Mouse (Mus musculus): Measurements from ENCODE around the gene Maats1.

Gene Maats1

DNA sequence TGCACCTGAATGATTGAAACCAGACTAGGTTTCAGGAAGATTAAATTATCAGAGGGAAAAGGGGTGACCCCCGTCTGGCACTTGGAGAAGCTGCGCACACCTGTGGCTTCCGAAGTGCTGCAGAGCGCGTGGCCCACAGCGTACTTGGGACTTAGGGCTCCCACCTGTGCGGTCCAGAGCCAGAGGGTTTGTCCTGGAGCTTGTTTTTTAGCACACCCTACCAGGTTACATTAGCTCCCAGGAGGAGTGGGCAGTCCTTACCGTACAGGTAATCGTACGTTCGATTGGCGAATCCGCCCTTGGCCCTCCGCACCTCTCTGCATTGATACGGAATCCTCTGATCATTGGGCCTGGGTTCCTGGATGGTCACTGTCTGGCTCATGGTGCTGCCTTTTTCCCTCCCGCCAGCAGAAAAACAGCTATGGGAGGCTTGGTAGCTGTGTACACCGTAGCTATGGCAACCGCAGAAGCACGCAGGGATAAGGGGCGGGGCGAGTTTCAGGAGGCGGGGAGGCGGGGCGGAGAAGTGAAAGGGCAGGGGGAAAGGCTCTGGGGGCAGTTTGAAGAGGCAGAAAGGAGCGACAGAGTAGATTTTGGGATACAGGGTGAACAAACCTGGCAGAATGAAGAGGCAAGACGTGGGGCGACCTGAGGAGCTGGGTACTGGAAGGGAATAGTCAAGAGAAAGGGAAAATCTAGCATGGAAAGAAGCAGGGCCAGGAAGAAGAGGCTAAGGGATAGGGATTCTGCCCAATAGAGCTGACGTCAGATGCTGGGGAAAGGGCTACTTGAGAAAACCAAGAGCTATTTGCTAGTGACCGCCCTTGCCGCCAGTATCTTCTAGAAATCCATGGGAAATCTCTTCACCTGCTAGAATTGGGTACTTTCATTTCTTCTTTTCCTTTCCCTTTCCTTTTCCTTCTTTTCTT lies at the start of gene Maats1:
Gene Maats1, minus strand, starts transcription at position 748 of the 929 bp plus-strand sequence.
- DNase-seq (ENCODE audit: low spot score), result peak; percentile 92

DNA sequence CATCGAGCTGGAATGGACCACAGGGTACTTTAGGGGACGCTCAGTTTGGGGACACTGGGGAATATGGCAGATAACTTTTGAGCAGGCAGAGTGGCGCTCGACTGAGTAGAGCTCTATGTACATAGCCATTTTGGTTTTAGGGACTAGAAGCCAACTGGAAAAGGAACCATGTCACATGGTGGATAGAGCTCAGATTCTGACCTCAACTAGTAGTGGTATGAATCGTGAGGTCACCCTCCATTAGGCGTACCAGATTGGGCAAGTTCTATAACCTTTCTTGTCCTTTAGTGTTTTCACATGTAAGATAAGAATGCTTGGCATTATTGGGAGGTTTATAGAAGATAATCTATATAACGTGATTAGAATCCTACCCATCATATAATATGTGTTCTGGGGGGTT lies 48.4 kb upstream of the Maats1 start:
- DNase-seq (ENCODE audit: low spot score), result no peak

DNA sequence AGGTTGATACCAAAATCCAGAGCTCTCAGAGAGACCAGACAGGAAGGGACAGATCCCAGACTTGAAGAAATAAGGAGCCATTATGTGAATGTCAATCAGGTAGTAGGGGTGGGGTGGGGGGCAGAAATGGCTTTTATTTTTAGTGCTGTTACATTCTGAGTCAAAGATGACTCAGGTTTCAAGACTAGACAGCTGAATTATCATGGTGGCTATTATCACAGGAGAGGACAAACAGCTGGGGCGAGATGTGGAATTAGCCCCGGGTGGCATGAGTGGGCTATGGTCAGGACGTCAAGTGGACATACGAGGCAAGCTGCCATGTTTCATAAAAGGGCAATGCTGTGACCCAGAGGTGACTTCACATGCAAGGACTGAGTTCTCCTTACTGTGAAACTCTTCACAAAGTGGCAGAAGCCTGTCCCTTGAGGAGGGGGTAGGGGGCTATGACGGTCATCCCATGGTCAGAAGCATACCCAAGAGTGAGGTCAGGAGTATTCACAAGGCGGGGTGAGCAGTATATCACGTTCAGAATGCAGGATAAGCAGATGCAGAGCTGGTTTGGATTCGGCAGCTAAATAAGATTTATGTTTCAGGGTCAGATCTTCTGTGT lies 47.4 kb upstream of the Maats1 start:
- DNase-seq (ENCODE audit: low spot score), result no peak

DNA sequence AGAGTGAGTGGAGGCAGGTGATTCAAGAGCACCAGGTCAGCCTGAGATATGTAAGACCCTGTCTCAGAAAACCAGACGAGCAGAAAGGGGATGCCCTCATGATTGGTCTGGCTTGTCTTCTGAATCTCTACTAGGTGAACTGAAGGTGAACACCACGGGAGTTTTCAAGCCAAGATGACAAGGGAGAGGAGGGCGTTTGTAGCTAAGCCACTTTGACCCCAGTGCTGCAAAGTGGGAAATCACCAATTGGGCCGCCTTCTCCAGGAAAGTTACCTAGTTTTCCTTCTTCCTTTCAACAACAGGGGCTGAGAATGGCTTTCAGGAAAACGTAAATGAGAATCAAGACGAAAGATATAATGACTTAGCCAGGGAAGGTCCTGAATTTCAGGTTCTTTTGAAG lies 46.8 kb upstream of the Maats1 start:
- DNase-seq (ENCODE audit: low spot score), result no peak

DNA sequence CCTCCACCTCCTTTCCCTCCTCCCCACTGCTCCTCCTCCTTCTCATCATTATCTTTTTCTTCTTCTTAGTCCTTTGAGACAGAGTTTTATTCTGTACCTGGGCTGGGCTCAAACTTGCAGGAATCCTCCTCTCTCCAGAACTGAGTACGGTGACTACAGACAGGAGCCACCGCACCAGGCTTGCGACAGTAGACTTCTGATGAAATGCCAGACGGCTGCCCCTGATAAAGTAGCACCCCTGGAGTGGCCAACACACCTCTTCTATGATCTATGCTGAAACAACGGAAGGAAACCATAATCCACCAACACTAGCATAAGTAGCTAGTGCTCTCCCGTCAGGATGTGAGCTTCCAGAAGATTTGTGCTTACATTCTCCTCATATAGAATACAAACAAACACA lies 45.4 kb upstream of the Maats1 start:
- no peak for DNase-seq (ENCODE audit: low spot score)

DNA sequence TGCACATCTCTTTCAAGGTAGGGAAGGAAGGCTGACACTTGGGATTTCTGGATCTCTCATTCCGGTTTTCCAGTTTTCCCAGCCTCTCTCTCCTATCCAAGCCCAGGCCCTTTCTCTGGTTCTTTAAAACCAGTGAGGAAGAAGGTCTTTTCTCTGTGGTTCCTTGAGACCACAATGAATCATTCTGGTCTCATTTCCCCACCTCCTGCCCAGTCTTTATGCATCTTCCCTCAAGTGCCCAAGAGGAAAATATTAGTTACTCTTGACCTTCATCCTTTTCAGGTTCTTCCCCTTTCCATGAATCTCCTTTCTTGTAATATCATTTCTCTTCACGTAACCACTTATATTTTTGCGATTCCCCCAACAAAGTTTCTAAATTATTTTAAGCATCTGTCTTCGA lies 43.8 kb upstream of the Maats1 start:
- DNase-seq (ENCODE audit: low spot score), result no peak

DNA sequence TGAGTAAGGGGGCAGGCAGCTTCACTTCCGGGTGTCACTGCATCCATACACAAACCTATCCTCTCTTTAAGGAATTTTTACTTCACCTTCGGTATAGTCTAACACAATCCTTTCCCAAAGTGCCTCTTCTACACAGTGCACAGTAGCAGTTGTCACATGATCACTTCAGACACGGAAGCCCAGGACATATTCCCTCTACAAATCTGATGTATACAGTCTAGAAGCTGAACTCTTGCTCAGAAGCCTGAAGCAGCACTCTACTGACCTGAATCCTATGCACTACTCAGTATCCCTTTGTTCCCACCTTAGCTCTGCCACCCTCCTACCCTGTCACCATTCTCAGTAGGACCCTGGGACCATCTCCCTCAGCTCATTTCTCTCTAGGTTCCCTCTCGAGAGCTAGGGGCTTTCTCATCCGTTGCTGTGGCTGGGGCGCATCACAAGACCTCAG lies 43.3 kb upstream of the Maats1 start:
- DNase-seq (ENCODE audit: low spot score), result no peak

DNA sequence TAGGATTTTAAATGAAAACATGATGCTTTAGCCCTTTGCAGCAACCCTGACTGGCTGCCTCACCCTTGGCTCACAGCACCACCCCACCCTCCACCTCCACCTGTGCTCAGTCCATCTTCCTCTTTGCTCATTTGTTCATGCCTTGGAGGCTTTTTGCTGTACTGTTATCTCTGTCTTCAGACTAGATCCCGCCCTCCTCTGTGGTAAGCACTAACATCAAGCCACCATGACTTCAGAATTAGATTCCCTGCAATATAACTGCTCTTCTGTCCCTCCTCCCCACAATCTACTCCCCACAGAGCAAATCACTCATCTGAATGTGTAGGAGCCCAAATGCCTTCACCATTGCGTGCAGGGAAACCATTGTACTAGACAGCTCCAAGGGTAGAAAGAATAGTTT lies 41.7 kb upstream of the Maats1 start:
- no peak for DNase-seq (ENCODE audit: low spot score)

DNA sequence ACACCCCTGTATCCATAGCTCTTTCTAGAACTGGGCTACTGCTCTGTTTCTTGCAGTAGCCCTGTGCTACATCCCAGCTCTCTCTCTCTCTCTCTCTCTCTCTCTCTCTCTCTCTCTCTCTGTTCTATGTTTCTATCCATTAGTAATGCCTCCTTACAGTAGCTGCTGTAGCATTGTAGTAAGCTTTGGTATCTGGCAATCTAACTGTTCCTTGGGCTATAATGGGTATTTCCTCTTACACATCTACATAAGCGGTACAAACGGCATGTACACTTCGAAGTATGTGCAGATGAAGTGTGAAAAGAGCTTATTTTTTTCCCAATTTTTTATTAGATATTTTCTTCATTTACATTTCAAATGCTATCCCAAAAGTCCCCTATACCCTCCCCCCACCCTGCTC lies 38.0 kb upstream of the Maats1 start:
- no peak for DNase-seq (ENCODE audit: low spot score)

DNA sequence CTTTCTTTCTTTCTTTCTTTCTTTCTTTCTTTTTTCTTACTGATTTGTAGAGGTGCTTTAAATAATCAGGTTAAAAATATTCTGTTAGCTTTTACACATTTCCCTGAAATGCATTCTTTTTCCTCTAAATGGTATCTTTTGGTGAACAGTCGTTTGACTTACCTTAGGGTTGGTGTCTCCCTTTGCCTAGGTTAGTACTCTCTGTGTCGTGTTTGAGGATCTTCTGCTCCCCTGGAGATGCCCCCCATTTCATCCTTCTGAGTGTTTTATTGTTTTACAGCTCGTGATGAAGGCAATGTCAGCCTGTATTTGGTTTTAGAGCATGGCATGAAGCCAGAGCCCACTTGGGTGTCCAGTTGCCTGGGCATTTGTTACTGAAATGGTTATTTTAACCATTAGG lies 37.5 kb upstream of the Maats1 start:
- no peak for DNase-seq (ENCODE audit: low spot score)

DNA sequence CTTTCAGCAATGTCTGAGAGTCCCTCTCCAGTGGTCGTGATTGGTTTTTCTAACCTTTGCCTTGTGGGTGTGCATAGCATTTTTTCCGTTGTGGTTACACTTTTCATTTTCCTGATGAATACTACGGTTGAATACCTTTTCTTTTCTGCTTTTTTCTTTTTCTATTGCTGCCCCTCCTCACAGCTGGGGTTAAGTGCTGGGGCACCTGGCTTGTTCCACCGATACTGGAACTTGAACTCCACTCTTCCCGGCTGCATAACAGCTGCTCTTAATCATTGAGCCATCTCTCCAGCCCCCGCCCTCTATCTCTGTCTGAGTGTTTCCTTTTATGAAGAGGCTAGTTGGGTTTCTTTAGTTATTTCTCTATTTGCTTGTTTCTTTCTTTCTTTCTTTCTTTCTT lies 37.1 kb upstream of the Maats1 start:
- no peak for DNase-seq (ENCODE audit: low spot score)

DNA sequence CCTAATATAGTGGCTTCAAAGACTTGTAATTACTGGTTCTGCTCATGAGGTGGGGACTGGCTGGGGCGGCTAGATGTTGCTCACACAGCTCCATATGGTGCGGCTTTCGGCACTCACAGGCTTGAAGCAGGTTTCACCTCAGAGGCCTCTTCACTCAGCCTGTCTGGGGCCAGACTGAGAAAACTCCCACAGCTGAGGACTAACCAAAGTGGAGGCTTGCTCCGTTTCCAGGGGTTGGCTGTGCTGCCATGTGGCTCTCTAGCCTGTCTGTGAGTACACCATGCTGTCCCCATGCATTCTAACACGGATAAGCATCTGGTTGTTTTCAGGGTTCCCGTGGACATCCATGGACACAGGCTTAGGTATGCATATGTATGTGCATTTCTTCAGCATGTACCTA lies 36.6 kb upstream of the Maats1 start:
- DNase-seq (ENCODE audit: low spot score), result no peak

DNA sequence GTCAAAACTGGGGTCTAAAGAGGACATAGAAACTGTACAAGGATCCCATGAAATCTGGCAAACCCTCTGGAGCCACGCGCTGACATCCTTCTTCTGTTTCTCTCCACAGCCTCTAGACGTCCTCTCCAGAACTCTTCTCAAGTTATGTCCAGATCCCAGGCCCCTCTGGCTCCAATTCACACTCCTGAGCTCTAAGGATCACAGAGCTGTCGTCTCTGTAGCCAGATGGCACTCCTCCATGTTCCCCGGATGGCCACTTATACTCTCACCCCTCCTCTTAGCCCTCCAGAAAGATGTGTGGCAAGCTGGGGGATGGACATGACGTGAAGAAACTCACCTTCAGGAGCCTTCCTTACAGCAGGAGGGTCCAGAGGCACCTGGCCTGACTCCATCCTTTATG lies 35.6 kb upstream of the Maats1 start:
- DNase-seq (ENCODE audit: low spot score), result no peak

DNA sequence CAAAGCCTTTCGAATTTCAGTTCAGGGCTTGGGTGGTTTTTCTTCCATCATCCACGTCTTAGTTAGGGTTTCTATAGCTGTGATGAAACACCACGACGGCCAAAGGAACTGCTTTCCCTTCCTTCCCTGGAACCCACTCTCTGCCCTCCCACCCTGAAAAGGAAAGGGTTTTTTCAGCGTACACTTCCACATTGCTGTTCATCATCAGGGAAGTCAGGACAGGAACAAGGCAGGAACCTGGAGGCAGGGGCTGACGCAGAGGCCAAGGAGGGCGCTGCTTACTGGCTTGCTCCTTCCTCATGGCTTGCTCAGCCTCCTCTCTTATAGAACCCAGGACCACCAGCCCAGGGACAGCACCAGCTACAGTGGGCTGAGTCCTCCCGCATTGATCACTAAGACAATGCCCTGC lies 34.9 kb upstream of the Maats1 start:
- DNase-seq (ENCODE audit: low spot score), result no peak

DNA sequence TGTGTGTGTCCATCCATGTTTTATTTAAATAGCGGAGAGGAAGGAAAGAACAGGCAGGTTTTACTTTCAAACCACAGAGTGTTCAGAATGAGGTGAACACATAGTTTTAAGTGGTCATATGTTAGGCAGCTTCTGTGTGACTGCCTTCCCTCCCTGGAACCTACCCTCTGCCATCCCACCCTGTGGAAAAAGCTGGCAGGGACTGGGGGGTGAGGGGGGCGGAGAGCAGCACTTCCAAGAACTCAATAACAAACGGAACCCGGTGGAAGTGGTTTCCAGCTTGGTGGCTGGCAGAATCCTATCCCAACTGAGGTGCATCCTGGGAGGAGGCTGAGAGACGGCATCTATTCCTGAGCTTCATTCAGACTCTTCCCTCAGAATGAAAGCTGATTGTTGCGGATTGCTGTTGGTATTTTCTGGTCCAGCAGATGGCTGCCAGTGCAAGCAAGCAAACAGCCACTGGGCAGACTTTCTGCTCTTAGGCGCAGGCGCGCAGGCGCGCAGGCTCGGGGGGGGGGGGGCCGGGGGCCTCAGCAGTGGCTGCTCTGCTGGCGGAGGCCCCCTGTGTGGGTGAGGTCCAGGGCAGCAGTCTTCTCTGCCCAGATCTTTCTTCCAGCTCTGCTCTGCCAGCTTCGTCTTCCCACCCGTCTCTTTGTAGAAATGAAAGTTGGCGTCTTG lies 34.4 kb upstream of the Maats1 start:
- DNase-seq (ENCODE audit: low spot score), result no peak

DNA sequence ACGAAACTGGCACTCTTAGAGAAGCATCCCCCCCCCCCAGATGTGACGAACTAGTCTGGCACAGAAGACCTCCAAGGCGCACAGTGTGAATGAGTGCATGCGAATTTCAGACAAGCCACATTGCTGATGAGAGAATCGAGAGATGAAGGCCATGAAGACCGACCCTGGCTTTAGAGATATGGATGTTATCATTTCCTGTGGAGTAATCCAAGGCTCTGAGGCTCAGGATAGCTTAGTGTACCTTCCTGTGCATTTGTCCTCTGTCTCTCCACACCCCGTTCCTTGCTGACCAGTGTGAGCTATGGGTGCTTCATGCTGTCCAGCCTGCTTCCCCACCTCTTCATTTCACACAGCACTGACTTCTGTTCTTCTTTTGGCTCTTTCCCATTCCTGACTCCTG lies 33.2 kb upstream of the Maats1 start:
- no peak for DNase-seq (ENCODE audit: low spot score)

DNA sequence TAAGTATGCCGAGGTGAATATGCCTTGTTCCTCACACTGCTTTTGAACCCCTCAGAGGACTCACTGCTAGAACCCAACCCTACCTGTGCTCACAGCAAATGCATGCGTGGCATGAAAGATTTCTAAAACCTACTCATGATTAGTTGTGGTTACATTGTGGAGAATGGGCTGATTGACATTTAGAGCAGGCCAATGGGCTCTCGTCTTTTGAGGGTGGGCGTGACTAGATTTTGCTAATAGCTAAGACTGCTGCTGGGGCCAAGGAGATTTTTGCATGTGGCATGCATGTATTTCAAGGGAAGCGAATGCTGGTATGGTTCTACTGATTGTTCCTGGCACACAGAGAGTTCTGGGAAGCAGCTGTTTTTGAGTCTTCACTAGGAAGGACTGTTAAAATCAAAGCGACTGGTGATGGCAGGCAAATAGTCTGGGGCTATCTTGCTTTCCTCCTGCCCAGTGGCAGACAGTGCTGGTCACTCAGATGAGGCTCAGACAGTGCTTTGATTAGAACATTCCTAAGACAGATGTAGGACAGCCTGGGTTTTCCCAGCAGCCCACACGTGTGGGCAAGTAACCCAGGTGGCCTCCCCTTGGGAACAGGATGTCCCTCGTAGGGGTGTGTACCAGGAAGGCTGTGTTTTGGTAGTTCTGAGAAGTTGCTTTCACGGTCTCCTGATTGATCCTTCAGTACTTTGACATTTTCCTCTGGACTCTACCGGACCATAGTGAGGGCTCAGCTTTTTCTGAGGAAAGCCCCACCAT lies 32.6 kb upstream of the Maats1 start:
- DNase-seq (ENCODE audit: low spot score), result no peak

DNA sequence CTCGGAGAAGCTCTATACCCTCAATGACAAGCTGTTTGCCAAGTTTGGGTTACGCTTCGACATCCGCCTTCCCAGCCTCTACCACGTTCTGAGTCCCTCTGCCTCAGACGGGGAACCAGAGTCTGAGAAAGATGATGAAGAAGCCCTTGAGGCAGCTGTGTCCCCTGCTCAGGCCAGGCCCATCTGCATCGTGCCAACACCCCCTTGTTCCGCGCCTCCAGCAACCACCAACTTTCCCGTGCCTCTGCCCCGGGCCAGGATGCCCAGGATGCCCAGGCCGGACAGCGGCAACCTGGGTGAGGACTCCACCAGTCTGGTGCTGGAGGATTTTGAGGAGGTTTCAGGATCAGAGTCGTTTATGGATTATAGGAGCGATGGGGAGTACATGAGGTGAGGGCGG lies 32.0 kb upstream of the Maats1 start:
- no peak for DNase-seq (ENCODE audit: low spot score)

DNA sequence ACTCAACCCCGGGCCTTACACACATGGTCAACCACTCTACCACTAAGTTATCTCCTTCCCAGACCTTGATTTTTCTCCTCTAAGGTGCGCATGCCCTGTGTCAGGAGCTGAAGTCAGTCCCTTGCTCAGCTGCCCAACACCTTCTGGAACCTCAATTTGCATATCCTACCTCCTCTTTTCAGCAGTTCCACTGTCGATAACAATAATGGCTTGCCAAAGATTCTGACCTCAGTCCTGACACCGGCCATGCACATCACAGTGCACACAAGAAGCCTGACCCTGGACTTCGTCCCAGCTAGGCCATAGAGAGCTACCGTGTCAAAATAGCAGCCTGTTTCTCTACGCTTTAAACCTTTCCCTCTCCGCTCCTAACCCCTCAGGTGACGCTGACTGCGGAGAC lies 31.5 kb upstream of the Maats1 start:
- no peak for DNase-seq (ENCODE audit: low spot score)

DNA sequence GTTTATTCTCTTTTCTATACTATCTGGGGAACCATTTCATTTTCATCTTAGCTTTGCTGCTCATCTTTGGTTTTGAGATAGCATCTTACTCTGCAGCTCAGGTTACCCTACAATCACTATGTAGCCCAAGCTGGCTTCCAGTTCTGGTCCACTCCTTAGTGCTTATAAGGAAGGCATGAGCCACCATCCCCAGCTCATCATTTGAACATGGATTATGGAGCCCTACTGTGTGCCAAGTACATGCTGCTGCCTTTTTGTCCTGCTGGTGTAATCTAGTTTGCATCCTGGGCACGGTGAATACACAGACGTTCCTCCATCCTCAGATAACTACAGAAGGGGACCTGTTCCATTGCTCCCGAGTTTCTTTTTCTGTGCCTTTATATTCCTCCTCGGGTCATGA lies 30.9 kb upstream of the Maats1 start:
- DNase-seq (ENCODE audit: low spot score), result no peak

DNA sequence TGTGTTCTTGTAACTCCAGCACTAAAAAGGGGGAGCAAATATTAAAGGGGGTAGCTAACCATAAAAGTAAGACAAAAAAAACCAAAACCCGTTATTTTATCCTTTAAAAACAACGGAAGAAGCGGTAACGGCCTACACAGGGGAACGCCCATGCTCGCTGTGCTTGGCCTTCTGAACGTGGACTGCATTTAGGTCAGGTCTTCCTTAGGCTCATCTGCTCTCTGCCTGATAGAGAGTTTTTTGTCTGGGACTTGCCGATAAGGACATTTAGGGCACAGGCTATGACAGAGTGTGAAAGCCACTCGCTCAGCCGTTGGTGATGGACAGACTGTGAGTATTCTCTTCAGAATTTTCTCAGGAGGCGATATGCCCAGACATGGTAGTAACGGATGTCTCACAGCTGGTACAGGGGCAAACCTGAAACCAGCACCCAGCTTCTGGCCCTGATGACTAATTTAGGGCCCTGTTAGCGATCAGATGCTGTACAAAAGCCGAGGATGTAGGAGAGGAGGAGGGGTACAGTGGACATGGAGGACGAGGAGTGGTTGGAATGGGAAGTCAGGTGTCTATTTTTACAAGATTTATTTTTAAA lies 29.9 kb upstream of the Maats1 start:
- DNase-seq (ENCODE audit: low spot score), result no peak
